Mouse (Mus musculus) right cerebral cortex, postnatal 36 days (tissue): Measurements from ENCODE around the gene Capzb.
A peak's percentile ranks its signal among the peaks of the same experiment; 100 is the strongest.

Experiments
- DNase-seq, 2 experiments: peaks; one replicate each; pipeline ENCODE4 v3.0.0; 2022; ENCODE audit warnings: low spot score in 2 of 2, mixed read lengths in 1 of 2

Gene Capzb

GRCm38 (mm10) chr4:139265783-139266499 lies 73.2 kb downstream of the Capzb start:
- DNase-seq: no peak

GRCm38 (mm10) chr4:139266500-139266865 lies 73.8 kb downstream of the Capzb start:
- no peak for DNase-seq

- DNase-seq: no peak
Measured at GRCm38 (mm10) chr4:139267335-139267734, 74.6 kb downstream of the Capzb start.

GRCm38 (mm10) chr4:139268242-139268641 lies 75.5 kb downstream of the Capzb start:
- DNase-seq: no peak

GRCm38 (mm10) chr4:139270168-139270567 lies 77.5 kb downstream of the Capzb start:
- no peak for DNase-seq

- no peak for DNase-seq
Measured at GRCm38 (mm10) chr4:139271562-139271961, 78.9 kb downstream of the Capzb start.

- no peak for DNase-seq
Measured at GRCm38 (mm10) chr4:139272951-139273680, 80.4 kb downstream of the Capzb start.

- no peak for DNase-seq
Measured at GRCm38 (mm10) chr4:139274573-139274972, 81.9 kb downstream of the Capzb start.

- no peak for DNase-seq
Measured at GRCm38 (mm10) chr4:139276411-139276810, 83.7 kb downstream of the Capzb start.

GRCm38 (mm10) chr4:139280530-139280929 lies 87.8 kb downstream of the Capzb start:
- no peak for DNase-seq

GRCm38 (mm10) chr4:139281791-139282345 lies 89.2 kb downstream of the Capzb start:
- DNase-seq: no peak

GRCm38 (mm10) chr4:139282955-139283417 lies 90.3 kb downstream of the Capzb start:
- DNase-seq: no peak

GRCm38 (mm10) chr4:139284877-139285276 lies 92.2 kb downstream of the Capzb start:
- DNase-seq: no peak

GRCm38 (mm10) chr4:139286234-139286633 lies 93.5 kb downstream of the Capzb start:
- no peak for DNase-seq

- DNase-seq: peak; percentile 74 to 83
Measured at GRCm38 (mm10) chr4:139287122-139287863, 94.6 kb downstream of the Capzb start.

- DNase-seq: peak in 1 of 2 experiments; percentile 55
Measured at GRCm38 (mm10) chr4:139289017-139289416, 96.3 kb downstream of the Capzb start.

GRCm38 (mm10) chr4:139291099-139291498 lies 98.4 kb downstream of the Capzb start:
- no peak for DNase-seq

- DNase-seq: no peak
Measured at GRCm38 (mm10) chr4:139292038-139292437, 99.3 kb downstream of the Capzb start.

- no peak for DNase-seq
Measured at GRCm38 (mm10) chr4:139297566-139297965, 104.9 kb downstream of the Capzb start.

GRCm38 (mm10) chr4:139298671-139299366 lies 106.1 kb downstream of the Capzb start:
- no peak for DNase-seq

GRCm38 (mm10) chr4:139301780-139302179 lies 109.1 kb downstream of the Capzb start:
- no peak for DNase-seq
